Mouse (Mus musculus) megakaryocyte, embryonic 14.5 days (primary cell): Measurements from ENCODE around the gene Olfr1424. TPM values are rescaled to one million over a fixed set of nuclear protein-coding genes. Genes with fewer than 3 reads are reported as not detected.

ENCODE experiments used
- H3K27me3 ChIP-seq: replicated peaks from 2 replicates; pipeline ENCODE3; 2012; ENCODE audit warnings: inconsistent platforms
- H3K36me3 ChIP-seq: replicated peaks from 2 replicates; pipeline ENCODE3; 2012; ENCODE audit warnings: low read length, inconsistent platforms, mixed read lengths
- H3K4me1 ChIP-seq: 2 replicates; pipeline ENCODE4 v1.6.1; 2012; ENCODE audit warnings: inconsistent platforms
- H3K4me3 ChIP-seq: replicated peaks from 2 replicates; pipeline ENCODE3; 2012; ENCODE audit warnings: moderate library complexity, mild to moderate bottlenecking, inconsistent platforms
- H3K9me3 ChIP-seq: 2 replicates; pipeline ENCODE4 v1.6.1; 2012; ENCODE audit warnings: inconsistent platforms
- FLI1 ChIP-seq: IDR thresholded peaks from 2 replicates; pipeline ENCODE4 v1.6.1; 2012; ENCODE audit warnings: low read length, inconsistent platforms, mixed read lengths
- GATA1 ChIP-seq: IDR thresholded peaks from 3 replicates; pipeline ENCODE4 v1.6.1; 2012; ENCODE audit warnings: mixed read lengths, low read length, inconsistent platforms, borderline replicate concordance
- polyA plus RNA-seq: library from polyadenylated mRNA; stranded (reverse); fragments of >175 nt; gene quantifications from 2 replicates; pipeline ENCODE4 v1.2.3, GENCODE M21; 2012; ENCODE audit warnings: low replicate concordance; ENCODE audit not compliant: insufficient read depth

Gene Olfr1424
- polyA plus RNA-seq, 1 experiment: not detected

- Histone ChIP-seq H3K27me3 (no peaks in the 10 kb centered on the region), H3K4me3 (peak overlapping the region; percentile 95), H3K4me1 (peaks cover 53% of the 10 kb centered on the region), H3K36me3 (no peaks in the 10 kb centered on the region), H3K9me3 (no peaks in the 10 kb centered on the region)
- TF ChIP-seq FLI1 (no peak), GATA1 (no peak)
These were observed 52.8 kb downstream of the Olfr1424 start for GRCm38 (mm10) chr19:12009501-12010280.

Other genes with a start within 250 kb of the Olfr1424 start
- gene Stx3, start 243.3 kb downstream of the Olfr1424 start, polyA plus RNA-seq: 2.6 TPM in 1 of 2 replicates, not detected in the other
- not detected in 2 replicates for gene Olfr1417, start 223.5 kb downstream of the Olfr1424 start, polyA plus RNA-seq
- not detected in 2 replicates for gene Olfr1418, start 201.6 kb downstream of the Olfr1424 start, polyA plus RNA-seq
- not detected in 2 replicates for gene Olfr1419, start 187.6 kb downstream of the Olfr1424 start, polyA plus RNA-seq
- not detected in 2 replicates for gene Olfr1420, start 176.1 kb downstream of the Olfr1424 start, polyA plus RNA-seq
- 2.4 and 5.5 TPM in 2 replicates for gene Patl1, start 150.3 kb downstream of the Olfr1424 start, polyA plus RNA-seq
- 0.73 and 3.0 TPM in 2 replicates for gene Osbp, start 96.7 kb downstream of the Olfr1424 start, polyA plus RNA-seq
- gene Olfr1423, start 21.4 kb downstream of the Olfr1424 start, polyA plus RNA-seq: not detected in 2 replicates
- not detected in 2 replicates for gene Olfr1425, start 15.0 kb upstream of the Olfr1424 start, polyA plus RNA-seq
- gene Olfr1426, start 29.3 kb upstream of the Olfr1424 start, polyA plus RNA-seq: not detected in 2 replicates
- not detected in 2 replicates for gene Olfr1427, start 40.7 kb upstream of the Olfr1424 start, polyA plus RNA-seq
- not detected in 2 replicates for gene Olfr1428, start 53.2 kb upstream of the Olfr1424 start, polyA plus RNA-seq
- not detected in 2 replicates for gene Olfr76, start 60.5 kb upstream of the Olfr1424 start, polyA plus RNA-seq
- not detected in 2 replicates for gene Olfr1555-ps1, start 107.4 kb upstream of the Olfr1424 start, polyA plus RNA-seq
- gene Olfr1431, start 138.0 kb upstream of the Olfr1424 start, polyA plus RNA-seq: not detected in 2 replicates
- not detected in 2 replicates for gene Olfr1432, start 169.9 kb upstream of the Olfr1424 start, polyA plus RNA-seq
- gene Olfr262, start 179.0 kb upstream of the Olfr1424 start, polyA plus RNA-seq: not detected in 2 replicates
- gene Olfr235, start 198.3 kb upstream of the Olfr1424 start, polyA plus RNA-seq: not detected in 2 replicates
- not detected in 2 replicates for gene Olfr1434, start 217.2 kb upstream of the Olfr1424 start, polyA plus RNA-seq
- gene Olfr1436, start 236.4 kb upstream of the Olfr1424 start, polyA plus RNA-seq: not detected in 2 replicates